Mouse (Mus musculus): ENCODE measurements around the gene Olfr250.
"Not testable (repeated sequence)": the region's sequence is repeated elsewhere in the genome, so short reads cannot be mapped to it uniquely, and the experiment has no call there.

Gene Olfr250

GRCm38 (mm10) chr9:38366596-38366995, at the start of gene Olfr250:
Olfr250 (plus strand) TSS chr9:38366896.
- DNase-seq = no peak

- no peak for DNase-seq
These were observed 37.9 kb upstream of the Olfr250 start, which contains the start of gene Olfr25 for GRCm38 (mm10) chr9:38328760-38329159. Olfr25 (plus strand) TSS chr9:38329060.

- no peak for DNase-seq
These were observed 18.6 kb upstream of the Olfr250 start, which contains the start of gene Olfr898 for GRCm38 (mm10) chr9:38348111-38348510. Olfr898 (plus strand) TSS chr9:38348411.

GRCm38 (mm10) chr9:38376786-38377185, 10.1 kb downstream of the Olfr250 start, which contains the start of gene Olfr251:
Olfr251 (plus strand) TSS chr9:38377086.
- DNase-seq = no peak

GRCm38 (mm10) chr9:38401398-38401797, 34.7 kb downstream of the Olfr250 start, which contains the start of gene Olfr147:
Olfr147 (plus strand) TSS chr9:38401698.
- DNase-seq = no peak

- not testable (repeated sequence) for DNase-seq
These were observed 40.8 kb downstream of the Olfr250 start for GRCm38 (mm10) chr9:38407502-38407901.

GRCm38 (mm10) chr9:38413502-38413901, 46.8 kb downstream of the Olfr250 start:
- not testable (repeated sequence) for DNase-seq
